Mouse (Mus musculus): Measurements from ENCODE around the gene Ehf.

DNA sequence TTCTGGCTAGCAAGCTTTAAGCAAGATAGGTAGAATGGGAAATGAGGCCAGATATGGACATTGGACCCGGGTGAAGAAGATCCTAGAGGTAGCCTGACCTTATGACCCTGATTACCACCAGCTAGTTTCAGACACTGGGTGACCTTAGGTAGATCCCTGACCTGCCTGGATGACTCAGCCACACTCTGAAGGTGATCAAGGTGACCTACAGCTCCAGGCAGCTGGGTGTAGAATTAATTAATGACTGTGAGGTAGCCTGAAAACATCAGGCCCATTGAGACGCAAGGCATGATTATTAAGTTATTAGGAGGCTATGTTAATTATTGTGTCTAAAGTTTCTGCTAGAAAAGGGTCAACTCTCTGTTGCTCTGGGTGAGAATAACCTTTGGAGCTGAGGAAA is 82.2 kb downstream of the Ehf start:
- TF ChIP-seq CTCF (IDR thresholded peaks at IDR 0.05; ENCODE audit: borderline replicate concordance, insufficient read depth, low read depth, low read length): no peak
- no peak for TF ChIP-seq POLR2A (IDR thresholded peaks at IDR 0.05; ENCODE audit: borderline replicate concordance, insufficient read depth, low read length)

Measured in cerebellum, adult 2 months (tissue).